Mouse (Mus musculus): ENCODE data around the gene Mtus2. TPM values are rescaled to one million over a fixed set of nuclear protein-coding genes. Genes with fewer than 3 reads are reported as not detected.
"Not testable (repeated sequence)": the region's sequence is repeated elsewhere in the genome, so short reads cannot be mapped to it uniquely, and the experiment has no call there.

Gene Mtus2
- total RNA-seq, 4 experiments from 2014 or later, result 27.7 to 34.9 (median 33.8) TPM

DNA sequence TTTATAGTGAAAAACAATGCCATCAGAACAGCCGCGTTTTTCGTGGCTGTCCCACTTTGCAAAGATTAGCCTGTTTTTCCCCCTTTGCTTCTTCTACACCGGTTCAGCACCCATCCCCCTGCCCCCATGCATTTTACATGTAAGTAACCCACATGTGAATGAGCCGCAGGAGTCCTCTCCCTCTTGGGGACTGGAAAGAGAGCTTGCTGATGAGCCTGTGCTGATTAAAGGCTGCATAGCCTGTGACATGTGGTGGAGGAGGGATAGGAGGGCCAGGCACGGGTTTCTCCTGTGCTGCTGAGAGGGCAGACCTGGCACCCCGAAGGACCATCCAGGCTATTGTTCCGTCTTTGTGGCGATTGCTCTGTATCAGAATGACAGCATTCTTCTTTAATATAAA, 151.2 kb downstream of the Mtus2 start:
- no peak for DNase-seq (ENCODE audit: low spot score in 2 of 2)

DNA sequence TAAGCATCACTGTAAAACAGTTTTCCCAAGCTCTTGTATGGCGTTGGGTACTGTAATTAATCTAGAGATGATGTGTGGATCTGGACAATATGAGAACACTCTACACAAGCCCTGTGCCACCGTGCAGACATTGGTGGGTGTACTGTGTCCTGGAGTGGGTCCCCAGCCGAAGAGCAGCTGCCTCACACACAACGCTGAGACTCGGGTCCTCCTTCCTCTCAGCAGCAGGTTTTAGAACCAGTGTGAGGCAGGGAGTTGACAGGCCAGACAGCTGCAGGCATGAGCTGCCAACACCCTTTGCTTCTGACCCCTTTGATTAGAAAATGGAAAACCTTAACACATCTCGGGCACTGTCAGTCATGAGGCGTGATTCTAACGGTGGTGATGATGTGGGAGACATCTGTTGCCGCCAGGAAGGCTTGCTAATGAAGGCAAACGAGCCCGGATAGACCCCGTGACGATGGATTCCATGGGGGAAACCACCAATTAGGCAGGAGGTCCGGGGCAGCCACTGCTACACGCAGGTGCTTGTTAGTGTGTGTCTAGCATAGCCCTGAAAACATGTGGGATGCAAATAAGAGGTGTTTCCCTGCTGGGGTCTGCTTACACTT, 158.2 kb downstream of the Mtus2 start:
- no peak for DNase-seq (ENCODE audit: low spot score in 2 of 2)

DNA sequence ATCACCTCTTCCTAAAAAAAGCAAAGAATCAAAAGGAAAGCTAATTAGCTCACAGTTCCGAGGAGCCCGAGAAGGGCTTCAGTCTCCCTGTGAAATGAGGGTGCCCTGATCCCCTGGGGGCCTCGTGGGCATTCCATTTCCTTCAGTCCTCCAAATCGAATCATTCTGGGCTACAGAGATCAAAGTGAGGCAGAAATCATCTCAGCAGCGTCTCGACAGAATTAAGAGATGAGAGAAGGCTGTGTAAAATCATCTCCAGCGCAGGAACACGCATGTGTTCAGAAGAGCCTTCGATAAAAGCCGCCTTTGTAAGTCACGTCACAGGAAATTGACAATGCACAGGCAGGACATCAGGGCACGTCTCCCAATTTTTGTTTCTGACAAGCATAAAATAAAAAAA, 167.2 kb downstream of the Mtus2 start:
- DNase-seq (ENCODE audit: low spot score in 2 of 2), result no peak

DNA sequence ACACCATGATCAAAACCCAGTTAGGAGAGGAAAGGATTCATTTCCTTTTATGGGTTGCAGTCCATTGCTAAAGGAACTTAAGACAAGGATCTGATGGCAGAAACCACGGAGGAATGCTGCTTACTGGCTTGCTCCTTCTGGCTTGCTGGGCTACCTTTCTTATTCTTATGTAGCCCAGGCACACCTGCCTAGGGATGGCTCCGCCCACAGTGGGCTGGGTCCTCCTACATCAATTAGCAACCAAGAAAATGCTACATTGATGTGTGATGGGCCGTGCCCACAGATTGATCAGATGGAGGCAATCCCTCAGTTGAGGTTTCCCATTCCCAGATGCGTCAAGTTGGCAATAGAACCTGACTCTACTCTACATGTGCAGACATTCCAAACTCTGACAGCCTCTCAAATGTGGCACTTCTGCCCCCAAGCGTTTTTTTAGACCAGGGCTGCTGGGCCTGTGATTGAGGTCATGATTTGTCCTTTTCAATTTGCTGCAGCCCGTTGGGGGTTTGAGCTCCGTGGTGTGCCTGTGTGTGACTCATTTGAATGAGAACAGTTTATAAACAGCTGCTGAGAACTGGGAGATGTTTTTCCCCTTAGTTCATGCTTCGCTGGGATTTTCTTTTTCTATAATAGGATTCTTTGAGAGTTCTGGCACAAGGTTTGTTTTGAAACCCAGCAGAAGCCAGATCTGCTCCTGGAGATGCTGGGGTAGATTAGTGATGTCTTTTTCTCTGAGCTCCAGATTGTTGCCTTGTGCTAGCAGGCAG, 173.8 kb downstream of the Mtus2 start:
- DNase-seq (ENCODE audit: low spot score in 2 of 2), result peak; percentile 45 to 63

DNA sequence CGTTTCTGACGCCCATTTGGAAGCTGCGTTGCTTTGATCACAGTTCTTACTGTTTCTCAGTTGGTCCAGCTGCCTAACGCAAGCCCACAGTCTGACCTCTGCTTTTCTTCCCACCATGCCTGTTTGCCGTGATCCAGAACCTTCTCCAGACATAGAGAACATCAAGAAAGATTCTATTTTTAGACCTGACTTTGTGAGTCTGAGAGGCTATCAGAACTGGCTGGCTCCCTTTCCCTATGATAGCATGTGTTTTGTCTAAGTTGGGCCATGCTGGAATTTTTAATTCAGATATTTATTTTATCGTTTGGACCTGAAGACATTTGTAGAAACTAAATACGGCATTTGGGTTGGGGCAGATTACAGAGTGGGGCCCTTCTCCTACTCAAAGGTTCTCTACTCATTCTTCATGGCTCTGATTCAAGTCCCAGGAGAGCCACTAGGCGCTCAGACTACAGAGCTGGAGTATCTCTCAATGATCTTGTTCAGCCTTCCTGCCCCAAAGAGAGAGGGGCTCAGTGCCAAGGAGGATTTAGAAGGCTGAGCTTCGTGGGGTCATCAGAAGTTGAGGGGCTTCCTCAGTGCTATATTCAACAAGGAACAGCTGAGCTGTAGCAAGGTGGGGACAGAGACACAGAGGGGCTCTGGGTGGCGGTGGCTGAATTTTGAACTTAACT, 174.5 kb downstream of the Mtus2 start:
- DNase-seq (ENCODE audit: low spot score in 2 of 2), result no peak

DNA sequence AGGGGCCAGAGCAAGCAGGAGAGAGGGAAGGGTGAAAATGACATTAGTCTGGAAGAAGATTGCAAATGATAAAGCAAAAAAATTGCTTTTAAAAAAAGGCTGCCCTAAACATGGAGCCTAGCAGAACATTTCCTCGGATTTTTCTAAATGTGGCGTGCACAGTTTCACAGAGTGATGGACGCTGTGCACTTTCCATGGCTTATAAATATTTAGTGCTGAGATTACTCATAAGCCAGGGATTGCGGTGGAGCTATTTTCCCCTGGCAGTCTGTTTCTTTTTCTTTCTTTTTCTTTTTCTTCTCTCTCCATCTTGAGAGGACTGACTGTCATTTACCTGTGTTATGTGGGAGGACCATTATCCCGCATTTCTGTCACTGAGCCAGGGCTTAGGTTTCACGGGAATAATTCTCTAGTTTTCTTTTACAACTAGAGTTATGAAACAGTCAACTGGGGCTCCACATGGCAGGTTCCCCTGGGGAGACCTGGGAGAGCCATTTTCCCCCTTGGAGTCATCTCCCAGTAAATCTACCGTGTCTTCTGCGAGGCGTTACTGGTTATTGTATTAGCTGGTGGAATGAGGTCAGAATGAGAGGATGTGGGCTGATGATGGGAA, 176.4 kb downstream of the Mtus2 start:
- DNase-seq (ENCODE audit: low spot score in 2 of 2), result peak in 1 of 2 experiments; percentile 13

DNA sequence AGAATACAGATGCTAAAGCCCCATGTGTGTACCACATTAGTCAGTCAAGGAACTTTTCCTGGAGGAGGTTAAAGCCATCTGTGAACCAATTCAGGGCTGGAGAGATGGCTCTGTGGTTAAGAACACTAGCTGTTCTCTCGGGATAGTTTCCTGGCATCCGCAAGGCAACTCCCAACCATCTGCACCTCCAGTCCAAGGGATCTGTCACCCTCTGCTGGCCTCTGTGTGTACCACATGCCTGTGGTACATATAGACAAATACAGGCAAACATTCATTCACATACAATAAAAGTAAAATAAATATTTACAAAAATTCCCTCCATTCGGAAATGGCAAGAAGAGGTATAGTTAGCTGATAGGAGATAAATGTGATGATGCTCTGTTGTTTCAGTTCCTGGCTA, 184.5 kb downstream of the Mtus2 start:
- DNase-seq (ENCODE audit: low spot score in 2 of 2), result no peak

DNA sequence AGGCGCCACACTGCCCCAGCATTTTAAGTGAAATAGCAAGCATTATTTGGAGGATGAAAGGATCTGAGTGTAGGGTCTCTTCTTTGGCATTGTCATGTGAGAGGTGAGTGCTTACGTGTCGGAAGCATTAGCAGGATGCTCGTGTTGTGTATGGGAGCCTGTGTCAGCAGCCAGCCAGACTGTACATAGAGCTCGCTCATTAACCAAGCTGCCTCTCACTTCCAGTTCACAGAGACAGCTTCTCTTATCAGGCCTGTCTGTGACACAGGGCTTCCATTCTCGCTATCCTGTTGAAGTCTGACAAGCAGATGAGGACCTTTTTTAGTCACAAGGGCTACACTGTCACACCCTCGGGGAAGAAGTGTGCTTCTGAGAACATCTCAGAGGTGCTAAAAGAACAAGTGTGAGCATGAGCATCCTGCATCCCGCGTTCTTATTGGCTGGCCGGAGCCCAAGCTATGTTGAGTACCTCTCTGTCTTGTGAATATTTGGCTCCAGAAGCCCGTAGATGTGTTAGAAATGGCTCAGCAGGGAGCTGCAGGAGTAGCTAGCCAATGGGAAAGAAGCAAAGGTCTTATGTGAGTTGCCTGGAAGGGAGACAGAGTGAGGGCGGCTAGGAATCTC, 189.2 kb downstream of the Mtus2 start:
- DNase-seq (ENCODE audit: low spot score in 2 of 2), result peak in 1 of 2 experiments; percentile 14

DNA sequence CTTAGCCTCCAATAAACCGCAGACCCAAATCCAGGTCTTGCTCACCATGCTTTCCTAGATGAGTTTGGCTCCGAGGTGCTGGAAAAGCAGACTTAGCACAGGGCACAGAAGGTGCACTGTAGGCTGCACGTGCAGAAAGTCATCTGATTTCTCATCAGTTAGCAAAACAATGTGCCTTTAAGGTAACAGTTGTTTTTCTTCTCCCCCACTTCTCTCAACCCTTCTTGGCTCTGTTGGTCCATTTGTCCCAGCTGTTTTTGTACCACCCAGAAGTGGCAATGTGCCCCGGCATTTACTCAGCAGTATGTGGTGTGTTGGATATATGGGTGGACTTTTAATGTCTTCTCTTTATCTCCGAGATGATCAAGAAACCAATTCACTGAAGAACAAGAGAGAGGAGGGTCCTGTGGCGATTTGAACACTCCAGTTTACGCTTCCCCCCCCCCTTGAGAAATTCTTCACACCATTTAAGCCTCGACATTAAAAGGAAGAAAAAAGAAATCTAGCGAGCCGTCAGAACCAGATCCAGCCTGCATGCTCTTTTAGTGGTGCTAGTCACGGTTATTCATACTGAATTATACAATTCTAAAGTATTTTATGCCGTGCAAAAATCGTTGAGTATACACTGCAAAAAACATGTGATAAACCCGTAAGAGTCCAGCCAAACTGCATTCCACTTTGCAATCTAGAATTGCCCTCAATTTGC, 194.9 kb downstream of the Mtus2 start:
- no peak for DNase-seq (ENCODE audit: low spot score in 2 of 2)

DNA sequence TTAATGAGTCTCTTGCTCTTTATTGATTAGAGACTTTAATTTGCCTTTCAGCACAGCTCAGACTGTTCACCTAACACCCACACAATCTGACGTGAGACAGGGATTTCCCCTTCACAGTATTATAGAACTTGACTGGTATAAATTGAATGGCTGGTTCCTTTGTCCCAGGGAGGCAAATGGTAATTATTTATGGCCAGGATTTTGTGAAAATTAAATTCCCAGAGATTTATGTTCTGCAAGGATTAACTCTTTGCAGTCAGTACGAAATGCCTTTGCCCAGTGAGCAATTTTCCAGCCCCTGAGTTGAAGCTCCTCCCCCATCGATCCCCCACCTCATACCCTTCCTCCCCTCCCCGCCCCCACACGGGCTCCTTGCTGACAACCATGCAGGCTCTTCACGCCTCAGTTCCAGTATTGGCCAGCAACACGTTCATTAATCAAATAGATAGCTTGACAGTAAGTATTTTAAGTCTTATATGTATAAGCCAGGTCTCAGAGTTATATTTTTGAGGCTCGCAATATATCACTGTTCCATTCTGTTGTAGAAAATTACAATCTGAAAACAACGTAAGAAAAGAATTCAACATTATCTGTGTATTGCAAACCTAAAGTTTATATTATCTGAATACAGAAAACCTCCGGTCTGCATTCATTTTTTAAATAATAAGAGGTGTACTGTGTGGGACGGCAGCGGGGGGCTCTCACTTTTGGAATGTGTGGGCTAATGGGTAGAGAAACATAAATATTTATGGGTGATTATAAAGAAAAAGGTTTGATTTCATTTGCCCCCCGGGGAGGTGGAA, 195.7 kb downstream of the Mtus2 start:
- DNase-seq (ENCODE audit: low spot score in 2 of 2), result no peak

DNA sequence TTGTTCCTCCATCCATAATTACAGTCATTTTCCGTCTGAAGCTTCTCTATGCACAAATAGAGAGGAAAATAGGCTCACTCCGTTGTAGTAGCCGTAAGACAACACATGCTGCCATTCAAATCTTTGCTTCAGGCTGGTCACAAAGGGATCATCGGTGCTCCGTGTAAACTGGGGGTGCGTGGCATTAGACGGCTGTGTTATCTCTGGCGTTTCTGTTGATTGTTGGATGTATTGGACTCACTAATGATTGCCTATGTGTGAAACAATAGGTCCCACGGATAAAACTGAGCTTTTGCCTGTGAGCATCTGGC, 196.2 kb downstream of the Mtus2 start:
- DNase-seq (ENCODE audit: low spot score in 2 of 2), result no peak

DNA sequence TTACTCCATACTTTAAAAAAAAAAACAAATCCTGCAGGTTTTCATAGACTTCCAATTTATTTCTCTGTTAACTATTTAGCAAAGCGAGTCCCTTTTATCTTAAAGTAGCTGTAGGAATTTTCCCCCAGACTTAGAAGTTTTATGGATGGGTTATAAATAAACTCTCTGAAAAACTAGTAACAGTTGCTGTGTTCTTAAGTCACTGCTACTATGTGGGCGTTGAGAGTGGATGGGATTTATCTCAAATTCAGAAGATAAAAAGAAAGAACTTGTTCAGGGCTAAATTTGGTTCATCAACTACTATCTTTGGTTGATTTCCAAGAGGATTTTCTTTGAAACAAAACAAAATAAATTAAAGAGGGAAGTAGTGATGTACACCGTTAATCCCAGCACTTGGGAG, 197.6 kb downstream of the Mtus2 start:
- DNase-seq (ENCODE audit: low spot score in 2 of 2), result no peak

DNA sequence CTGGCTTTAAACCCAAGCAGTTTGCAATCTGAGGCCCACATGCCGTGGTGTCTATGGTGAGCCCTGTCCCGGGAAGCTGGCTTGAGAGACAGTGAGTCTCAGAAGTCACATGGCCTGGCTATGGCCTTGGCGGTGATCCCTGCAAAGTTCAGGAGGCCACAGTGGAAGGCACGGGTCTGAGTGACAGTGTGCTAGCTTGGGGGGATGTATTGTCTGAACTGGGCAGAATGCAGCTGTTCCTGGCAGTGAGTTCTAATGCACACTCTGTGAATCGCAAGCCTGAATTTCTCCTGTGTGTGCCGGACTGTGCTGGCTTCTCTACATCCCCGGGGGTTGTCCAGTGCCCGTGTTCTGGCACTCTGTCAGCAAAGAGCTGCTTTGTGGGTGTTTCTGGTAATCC, 202.2 kb downstream of the Mtus2 start:
- no peak for DNase-seq (ENCODE audit: low spot score in 2 of 2)

DNA sequence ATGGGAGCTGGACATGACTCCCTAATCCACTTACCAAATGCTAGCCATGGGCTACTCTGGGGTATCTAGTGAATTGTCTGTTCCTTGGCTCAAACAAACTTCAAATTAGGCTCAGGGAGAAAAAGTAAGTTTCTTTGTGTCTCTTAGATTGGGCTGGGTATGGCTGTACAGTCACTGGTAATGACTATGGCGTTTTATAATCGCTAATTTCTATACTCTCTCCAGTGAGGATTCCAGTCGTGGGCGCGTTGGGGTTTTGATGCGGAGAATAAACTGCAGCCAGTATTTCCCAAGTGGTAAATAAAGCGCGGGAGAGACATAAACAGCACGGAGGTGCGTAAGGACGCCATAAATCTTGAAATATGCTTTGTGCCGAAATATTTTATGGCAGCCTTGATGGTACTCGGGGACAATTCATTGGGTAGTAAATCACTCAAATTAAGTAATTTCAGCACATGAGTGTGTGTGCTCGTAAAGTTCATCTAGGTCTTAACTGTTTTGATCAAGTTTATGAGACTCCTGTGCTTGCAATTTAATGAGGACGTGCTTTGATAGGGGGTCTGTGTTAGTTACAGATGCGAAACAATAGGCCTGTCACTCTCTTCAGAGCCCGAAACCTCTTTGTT, 203.5 kb downstream of the Mtus2 start:
- DNase-seq (ENCODE audit: low spot score in 2 of 2), result no peak

DNA sequence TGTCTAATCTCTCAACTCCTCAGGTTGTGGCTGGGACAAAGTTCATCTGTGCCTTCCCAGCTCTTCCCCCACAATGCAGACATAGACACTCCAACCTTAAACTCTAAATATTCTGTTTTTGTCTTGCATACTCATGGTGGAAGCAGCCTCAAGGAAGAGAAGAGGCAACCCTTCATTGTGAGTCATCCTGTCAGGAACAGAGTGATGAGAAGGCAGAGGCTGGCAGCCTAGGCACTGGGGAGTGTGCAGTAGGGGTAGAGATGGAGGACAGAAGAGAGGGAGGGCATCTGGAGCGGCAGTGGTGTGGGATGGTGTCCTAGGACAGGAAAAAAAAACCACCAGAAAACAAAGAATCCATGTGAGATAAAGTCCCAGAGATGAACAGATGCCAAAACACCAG, 208.0 kb downstream of the Mtus2 start:
- DNase-seq (ENCODE audit: low spot score in 2 of 2), result no peak

DNA sequence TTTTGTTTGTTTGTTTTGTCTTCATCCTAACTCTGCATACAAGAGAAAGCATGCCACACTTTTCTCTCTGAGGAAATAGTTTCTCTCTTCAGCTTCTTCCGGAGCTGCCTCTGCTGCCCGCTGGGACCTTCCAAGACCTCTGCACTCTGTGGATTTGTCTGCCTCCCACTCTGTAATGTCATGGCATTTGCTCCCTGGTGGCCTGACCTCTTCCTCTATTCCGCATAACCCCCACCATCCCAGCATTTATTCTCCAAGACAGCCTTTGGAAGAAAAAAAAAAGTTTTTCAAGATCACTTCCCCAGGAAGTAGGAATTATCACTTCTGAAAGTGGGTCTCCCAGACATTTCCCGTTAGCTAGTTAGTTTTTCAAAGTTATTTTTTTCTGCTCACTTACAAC, 218.0 kb downstream of the Mtus2 start:
- DNase-seq (ENCODE audit: low spot score in 2 of 2), result no peak

DNA sequence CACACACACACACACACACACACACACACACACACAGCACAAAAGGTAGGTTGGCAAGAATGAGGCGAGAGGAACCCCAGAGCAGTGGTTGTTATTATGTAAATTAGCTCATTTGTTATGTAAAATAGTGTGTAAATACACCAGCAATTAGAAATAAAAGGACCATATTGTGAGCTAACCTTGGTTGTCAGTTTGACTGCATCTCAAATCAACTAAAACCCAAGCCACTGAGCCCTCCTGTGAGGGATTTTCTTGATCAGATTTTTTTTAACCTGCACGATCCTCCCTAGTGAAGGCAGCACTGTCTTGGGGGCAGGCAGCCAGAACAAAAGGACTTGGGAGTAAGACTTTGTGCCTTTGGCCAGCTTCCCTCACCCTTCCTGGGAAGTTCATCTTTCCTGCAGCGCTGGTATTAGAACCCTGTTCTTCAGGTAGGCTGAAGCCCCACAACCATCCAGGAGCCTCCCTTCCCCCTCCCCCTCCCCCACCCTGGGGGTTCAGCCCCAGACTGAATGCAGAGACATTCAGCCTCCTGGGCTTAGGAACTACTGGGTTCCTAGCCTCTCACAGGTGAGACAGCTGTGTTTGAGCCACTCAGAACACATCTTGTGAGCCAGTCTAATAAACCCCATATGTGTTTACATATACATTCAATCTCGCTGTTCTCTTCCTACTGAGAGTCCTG, 218.8 kb downstream of the Mtus2 start:
- no peak for DNase-seq (ENCODE audit: low spot score in 2 of 2)

DNA sequence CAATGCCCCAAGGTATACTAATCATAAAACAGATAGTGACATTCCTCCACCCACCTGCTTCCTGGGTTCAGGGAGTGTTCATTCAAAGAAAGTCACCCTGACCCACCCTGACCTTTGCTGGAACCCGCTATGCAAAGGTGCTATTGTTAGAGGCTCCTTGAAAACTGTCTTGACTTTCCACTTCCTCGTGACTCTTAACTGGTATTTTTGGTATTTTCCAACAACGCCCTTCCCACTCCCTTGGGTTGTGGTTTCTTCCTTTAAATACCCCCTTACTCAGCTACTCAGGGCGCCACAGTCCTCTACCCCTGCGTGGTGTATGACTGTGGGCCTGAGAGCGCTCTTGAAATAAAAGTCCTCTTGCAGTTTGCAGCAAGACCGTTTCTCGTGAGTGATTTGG, 219.4 kb downstream of the Mtus2 start:
- DNase-seq (ENCODE audit: low spot score in 2 of 2), result not testable (repeated sequence)

DNA sequence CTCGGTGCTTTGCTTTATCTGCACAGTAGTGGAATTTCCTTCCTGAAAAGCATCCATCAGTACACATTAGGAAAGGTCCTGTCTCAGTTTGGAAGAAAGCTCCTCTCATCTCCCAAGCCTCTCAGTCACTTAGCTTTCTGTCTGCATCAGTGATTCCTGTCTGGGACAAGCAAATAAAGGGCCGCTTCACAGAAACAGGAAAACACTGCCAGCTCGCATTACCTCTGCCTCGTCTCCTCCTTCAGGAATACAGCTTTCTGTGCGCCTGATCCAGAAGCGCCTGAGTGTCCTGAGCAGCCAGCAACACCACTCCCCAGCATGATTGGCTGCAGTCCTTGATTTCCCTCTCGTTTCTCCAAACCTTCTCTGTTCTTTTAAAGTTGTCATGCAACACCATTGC, 222.1 kb downstream of the Mtus2 start:
- DNase-seq (ENCODE audit: low spot score in 2 of 2), result no peak
